Mouse (Mus musculus) activated CD4-positive, CD25-positive, alpha-beta regulatory T cell, adult 4 months (primary cell): ENCODE results near the gene Mon2. TPM values are rescaled to one million over a fixed set of nuclear protein-coding genes. Genes with fewer than 3 reads are reported as not detected.

Experiments used
- ATAC-seq: one replicate; pipeline ENCODE4 v1.8.0; 2017
- polyA plus RNA-seq, 2 experiments: library from polyadenylated mRNA; unstranded; fragments of 100-300 nt; shearing (Covaris generic); gene quantifications; one replicate each; pipeline ENCODE4 v1.2.1; 2017

Gene Mon2
- polyA plus RNA-seq, 2 experiments from 2014 or later = 17.2 to 22.6 TPM

DNA sequence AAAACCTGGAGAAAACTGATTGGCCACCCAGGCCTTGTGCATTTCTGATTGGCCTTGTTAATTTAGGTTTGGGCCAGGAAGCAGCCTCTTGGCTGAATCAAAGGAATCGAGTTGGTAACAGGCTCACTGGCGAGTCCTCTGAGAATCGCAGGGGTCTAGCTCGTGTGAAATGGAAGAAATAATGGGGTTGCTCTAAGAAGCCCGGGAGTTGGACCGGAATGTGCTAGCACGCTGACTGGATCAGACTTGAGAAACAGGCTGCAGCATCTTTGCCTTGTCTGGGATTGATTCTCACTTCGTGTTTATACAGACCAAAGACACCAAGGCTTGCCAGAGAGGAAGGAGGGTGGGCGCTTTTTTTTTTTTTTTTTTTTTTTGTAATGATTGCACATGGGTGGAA, 114.8 kb downstream of the Mon2 start:
- ATAC-seq = no peak

DNA sequence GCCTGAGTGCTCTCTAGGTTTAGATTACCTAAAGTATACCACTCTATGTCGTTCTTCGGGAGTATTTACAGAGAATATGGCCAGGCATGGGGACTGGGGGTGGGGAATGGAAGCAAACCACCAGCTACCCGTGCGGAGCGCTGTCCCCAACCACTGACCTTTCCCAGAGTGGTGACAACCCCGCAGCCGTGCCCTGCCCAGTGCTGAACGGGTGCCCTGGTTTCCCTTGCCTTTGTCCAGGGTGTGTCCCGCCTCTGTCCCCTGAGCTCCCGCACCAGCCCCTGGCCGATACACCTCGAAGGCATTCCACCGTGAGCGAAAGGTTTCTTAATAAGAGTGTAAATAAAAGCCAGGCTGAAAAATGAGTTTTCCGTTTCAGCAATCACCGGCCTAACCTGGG, 115.6 kb downstream of the Mon2 start:
- ATAC-seq = no peak

DNA sequence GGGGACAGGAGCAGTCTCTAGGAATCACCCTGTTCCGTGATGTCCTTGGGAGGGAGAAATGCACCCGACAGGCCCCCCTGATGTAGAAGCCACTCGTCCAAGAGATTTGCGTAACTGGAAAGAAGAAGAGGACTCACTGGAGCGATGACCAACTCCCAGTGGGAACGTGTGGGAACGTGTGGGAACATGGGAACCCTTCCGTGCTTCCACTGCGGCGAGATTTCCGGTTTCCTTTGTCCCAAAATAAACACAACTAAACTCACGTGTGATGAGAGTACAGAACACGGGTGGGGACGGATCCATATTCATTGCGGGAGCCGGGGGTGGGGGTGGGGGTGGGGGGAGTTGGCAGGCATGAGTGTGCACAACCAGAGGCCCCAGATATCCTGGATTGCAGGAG, 116.1 kb downstream of the Mon2 start:
- no peak for ATAC-seq

DNA sequence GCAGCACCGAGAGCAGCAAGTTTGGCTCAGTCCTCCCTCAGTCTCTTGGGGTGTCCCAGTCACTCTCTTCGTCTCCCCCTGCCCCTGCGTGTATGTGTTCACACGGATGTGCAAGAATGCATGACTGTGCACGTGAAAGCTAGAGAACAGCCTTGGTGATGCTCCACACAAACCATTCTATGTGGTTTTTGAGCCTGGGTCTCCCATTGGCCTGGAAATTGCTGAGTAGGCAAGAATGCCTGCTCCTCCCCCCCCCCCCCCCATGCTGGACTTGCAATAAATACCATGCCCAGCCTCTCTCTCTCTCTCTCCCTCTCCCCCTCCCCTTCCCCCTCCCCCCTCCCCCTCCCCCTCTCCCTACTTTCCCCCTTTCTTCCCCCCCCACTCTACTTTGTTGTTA, 117.6 kb downstream of the Mon2 start:
- ATAC-seq = no peak

DNA sequence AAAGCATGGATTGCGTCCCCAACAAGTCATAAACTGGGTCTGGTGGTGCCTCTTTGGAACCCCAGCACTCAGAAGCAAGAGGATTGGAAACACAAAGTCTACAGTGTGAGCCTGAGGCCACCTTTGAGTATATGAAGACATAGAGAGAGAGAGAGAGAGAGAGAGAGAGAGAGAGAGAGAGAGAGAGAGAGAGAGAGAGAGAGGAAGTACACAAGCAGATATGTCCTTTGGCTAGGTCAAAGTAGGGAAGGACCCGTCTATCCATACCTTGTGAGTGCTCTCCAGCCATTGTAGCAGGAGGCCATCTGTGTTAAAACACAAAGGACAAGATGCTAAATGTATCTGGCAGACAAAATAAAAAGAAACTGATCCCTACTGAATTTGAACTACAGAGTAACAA, 118.4 kb downstream of the Mon2 start:
- ATAC-seq = no peak

DNA sequence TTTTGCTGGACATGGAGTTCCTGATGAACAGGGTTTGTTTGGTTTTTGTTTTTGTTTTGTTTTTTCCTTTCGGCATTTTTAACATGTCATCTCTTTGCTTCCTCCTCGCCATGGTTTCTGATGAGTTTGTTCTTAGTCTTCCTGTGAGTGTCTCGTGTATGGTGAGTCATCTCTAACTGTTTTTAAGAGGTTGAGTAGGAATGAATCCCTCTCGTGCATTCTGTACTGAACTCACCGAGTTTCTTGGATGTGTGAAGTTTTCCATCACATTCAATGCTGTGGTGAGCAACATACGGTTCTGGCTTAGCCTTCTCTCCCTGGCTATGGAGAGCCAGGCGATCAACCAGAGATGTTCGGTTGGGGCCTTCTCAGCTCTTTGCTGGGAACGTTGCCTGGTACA, 122.7 kb downstream of the Mon2 start:
- ATAC-seq = no peak

DNA sequence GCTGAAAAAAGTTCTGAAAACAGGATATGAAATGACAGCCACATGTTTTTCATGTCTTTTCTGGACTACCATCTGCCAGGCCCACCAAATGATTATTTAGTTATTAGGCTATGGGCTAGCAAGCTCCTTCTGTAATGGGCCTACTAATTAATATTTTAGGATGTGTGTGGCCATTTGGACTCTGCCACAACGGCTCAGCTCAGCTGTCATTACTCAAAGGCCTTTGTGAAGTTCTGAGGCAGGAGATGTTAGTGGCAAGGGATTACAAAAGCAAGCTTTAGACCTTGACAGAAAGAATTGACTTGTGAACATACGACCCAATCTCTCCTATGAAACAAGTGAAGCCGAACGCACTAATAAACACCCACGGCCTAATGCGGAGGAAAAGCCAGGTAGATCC, 125.3 kb downstream of the Mon2 start:
- ATAC-seq = no peak

DNA sequence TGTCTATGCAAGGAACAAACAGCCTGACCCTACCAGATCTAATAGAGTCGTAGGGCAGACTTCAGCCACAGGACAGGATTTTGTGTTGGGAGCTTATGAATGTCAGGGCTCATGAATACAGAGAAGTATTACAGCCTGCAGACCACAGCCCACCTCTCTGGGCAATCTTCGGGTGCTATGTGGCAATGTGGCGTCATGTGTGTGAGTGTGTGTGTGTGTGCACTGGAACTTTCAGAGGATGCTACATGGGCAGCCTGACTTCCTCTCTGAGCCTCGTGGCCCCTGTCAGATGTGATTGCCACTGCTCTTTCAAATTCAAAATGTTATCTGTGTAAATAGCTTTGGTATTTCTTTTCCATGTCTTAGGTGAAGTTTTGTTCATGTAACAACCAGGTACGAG, 131.4 kb downstream of the Mon2 start:
- ATAC-seq = no peak

DNA sequence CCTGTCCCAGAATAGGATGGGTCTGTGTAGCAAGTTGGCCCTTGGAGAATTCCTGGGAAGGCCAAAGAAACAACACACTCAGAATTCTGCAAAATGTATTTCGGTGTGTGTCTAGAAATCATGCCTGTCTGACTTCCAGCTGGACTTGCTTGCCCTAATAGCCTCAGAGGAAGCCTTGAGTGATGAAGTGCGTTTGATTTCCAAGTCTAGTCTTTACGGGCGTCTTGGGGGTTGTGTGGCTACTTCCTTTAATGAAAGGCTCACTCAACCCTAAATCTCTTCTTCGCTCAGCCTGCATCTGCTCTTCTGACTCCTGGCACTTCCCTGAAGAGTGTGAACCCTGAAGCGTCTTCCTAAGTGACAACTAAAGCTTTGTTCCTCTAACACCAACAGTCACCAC, 132.5 kb downstream of the Mon2 start:
- ATAC-seq = no peak

DNA sequence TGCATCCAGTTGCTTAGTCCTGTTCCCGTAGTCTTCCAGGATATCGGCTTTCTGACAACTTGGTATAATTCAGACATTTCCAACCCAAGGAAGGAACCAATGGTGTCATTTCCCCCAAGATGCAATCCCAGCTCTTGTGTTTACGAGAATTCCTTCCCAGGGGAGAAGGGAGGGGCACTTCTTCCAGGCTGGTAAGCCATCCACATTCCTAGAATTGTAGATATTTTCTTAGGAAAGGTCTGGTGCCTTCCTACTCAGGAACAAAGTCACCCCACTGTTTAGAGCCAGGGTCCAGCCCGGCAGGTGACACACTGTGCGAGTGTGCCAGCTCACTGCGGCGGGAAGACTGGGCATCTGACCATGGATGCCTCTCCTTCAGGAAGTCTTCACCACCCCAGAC, 133.5 kb downstream of the Mon2 start:
- no peak for ATAC-seq

Other genes with a start within 250 kb of the Mon2 start
- 100 to 1,000 TPM; 114 to 147 TPM for gene Usp15, start 120.5 kb upstream of the Mon2 start, polyA plus RNA-seq
- not detected for gene Fam19a2, start 187.5 kb upstream of the Mon2 start, polyA plus RNA-seq